Mouse (Mus musculus) left cerebral cortex, postnatal 10 days (tissue): ENCODE data around the gene Gse1. TPM values are rescaled to one million over a fixed set of nuclear protein-coding genes. Genes with fewer than 3 reads are reported as not detected.

ENCODE experiments used
- DNase-seq, 2 experiments: peaks; one replicate each; pipeline ENCODE4 v3.0.0; 2021 to 2022; ENCODE audit warnings: low spot score in 2 of 2, mixed read lengths in 1 of 2; ENCODE audit errors: extremely low spot score in 1 of 2
- intact Hi-C: fragments of 180-260 bp; cut with DNase I; formaldehyde crosslinking; loops from one replicate; pipeline ENCODE4 v1.15.1; 2025
- total RNA-seq, 2 experiments: library from RNA; stranded (reverse); gene quantifications; 2 replicates each; pipeline ENCODE4 v1.2.3; 2021

Gene Gse1
- total RNA-seq, 2 experiments from 2014 or later, result 41.7 to 45.3 TPM

DNA sequence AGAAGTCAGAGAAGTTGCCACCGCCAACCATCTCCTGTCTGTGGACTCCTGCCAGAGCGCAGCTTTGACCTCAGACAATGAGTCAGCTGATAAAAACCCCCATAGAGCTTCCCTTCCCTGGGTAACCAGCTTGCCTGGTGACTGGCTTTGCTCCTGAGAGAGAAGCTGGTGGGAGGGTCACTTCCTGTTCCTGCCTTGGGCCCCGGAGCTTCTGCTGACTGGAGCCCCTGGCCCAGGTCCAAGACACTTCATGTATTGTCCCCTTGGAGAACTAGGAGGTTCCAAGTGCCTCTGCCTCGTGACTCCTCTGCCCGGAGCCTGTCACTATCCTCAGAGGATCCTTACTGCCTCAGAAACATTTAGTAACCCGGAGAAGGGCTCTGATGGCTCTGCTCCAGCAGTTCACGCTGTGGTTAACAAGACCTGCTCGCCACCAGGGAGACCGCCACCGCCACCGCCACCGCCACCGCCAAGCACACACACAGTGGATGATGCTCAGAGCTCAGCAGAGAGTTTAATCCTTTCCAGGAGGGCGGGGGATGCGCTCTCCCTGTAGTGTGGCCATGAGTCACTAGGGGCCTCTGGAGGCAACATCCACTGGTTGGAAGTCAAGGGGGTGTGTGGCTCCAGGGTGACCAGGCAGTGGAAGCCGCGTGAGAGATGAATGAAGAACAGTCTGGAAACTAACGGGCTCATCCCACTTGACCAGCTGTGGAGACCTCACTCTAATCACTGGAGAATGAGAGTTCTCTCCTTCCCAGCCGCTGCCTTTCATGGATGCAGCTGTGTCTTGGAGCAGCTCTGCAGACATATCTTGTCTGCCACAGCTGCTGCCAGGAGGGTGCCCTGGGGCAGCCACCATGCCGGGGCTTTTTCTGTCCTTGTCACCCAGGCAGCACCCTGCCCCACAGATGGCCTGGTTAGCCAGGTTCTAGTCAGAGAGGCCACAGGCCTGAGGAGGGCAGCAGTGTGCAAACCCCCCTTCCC, 335.9 kb downstream of the Gse1 start:
- intact Hi-C loops, result no loop called here
- DNase-seq, result peak; percentile 75 to 94

DNA sequence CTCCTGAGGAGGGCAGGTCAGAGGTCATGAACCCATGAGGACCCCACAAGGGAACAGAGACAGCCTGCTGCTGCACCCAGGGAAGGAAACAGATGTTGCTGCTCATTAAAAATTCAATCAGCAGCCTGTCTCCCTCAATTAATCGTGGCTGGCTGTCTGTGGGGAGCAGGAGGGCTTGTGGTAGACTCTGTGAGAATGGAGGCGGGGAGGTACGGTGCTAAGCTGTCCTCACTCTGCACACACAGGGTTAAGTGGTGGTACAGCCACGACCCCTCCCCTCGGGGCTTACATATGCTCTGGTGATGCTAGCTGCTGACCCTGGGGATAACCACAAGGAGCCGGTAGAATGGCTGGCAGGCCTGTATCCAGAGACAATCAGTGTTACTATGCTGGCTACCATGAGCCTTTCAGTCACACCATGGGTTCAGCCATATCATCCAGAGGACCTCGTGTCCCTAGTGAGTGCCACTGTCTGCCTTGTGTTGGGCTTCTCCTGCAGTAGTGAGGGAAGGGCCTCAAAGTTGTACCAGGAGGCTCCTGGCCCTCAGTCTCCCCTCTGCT, 337.0 kb downstream of the Gse1 start:
- intact Hi-C loops, result no loop called here
- DNase-seq, result no peak

DNA sequence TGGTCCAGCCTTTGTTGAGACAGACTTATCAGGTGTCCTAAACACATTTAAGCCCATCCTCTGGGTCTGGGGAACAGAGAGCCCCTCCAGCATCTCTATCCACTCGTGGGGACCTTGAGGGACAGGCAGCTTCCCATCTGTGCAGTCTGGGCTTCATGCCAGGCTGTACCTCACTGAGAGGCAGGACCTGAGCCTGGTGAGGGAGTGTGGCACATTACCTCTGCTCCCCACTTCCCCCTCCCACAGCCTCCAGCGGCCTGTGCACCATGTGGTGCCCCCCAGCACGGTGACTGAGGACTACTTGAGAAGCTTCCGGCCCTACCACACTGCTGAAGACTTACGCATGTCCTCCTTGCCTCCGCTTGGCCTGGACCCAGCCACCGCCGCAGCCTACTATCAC, 338.4 kb downstream of the Gse1 start:
- DNase-seq, result no peak
- intact Hi-C loops, result no loop called here

DNA sequence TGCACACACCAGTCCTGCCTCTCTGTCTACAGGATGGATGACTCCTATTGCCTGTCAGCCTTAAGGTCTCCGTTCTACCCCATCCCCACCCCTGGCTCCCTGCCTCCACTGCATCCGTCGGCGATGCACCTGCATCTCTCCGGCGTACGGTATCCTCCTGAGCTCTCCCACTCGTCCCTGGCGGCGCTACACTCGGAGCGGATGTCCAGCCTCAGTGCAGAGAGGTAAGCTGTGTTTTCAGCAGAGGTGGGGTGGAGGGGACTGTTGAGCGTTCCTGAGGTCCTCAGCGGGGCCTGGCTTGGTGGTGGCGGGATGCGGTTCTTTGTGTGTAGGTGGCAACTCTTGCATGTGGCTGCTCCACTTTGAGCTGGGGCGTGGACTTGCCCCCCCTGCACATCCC, 339.5 kb downstream of the Gse1 start:
- intact Hi-C loops, result no loop called here
- DNase-seq, result no peak

DNA sequence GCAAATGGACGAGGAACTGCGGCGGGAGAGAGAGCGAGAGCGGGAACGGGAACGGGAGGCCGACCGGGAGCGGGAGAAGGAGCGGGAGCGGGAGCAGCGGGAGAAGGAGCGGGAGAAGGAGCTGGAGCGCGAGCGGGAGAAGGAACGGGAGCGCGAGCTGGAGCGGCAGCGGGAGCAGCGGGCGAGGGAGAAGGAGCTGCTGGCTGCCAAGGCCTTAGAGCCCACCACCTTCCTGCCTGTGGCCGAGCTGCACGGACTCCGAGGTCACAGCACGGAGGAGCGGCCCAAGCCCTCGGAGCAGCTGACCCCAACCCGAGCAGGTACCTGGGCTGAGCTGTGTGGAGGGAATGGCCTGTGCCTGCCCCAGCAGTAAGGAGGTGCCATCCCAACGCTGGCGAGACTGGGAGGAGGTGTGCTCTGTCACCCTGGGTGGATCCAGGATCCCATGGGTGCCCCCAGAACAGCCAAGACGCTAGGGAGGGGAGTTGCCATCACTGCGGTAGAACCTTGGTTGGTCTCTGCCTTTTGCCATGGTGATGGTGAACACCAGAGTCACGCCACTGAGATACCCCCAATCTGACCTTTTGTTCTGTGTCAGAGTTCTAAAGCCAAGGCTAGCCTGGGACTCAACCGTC, 340.0 kb downstream of the Gse1 start:
- intact Hi-C loops, result no loop called here
- no peak for DNase-seq

DNA sequence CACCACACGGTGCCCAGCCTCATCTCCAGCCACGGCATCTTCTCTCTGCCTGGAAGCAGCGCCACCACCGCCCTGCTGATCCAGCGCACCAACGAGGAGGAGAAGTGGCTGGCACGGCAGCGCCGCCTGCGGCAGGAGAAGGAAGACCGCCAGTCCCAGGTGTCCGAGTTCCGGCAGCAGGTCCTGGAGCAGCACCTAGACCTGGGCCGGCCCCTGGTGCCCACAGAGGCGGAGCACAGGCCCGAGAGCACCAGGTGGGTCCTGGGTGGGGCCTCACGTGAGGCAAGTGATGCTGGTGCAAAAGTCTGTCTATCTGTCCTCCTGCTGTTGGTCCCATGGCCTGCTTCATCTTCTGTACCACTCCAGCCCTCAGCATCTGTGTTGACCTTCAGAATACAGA, 340.9 kb downstream of the Gse1 start:
- intact Hi-C loops, result no loop called here

DNA sequence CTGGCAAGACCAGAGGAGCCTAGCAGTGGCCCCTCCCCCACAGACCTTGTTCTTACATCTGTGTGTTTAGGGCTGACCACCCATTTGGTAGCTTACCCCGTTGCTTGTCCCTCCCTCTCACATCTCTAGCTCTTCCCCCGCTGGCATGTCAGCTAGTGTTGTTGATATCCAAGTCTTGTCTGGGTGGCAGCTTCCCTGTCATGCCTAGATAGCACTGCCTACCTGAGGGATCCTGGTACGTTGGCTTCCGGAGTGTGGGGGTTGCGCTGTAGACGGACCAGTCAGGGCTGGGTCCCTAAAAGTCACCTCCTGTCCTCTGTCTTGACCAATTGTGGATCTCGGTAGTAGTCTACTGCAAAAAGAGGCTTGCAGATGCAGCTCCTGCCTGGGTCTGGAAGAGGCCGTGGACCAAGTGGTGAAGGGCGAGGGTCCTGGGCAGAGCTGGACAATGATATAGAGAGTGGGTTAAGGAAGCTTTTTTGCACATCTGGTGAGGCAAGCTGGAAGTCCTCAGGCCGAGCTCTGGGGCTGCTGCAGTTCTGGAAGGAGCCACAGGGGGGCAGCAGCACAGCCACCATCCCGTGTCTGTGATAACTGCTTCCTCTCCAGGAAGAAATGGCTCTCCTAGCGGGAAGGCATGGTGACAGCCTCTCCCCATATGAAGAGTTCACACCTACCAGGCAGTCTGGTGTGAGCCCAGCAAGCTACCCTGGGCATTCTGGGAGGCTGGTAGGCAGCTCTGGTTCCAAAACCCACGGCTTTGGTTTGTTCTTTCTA, 341.9 kb downstream of the Gse1 start:
- intact Hi-C loops, result no loop called here

More for the DNA sequence above, 340.9 kb downstream of the Gse1 start:
- DNase-seq, result no peak

DNA sequence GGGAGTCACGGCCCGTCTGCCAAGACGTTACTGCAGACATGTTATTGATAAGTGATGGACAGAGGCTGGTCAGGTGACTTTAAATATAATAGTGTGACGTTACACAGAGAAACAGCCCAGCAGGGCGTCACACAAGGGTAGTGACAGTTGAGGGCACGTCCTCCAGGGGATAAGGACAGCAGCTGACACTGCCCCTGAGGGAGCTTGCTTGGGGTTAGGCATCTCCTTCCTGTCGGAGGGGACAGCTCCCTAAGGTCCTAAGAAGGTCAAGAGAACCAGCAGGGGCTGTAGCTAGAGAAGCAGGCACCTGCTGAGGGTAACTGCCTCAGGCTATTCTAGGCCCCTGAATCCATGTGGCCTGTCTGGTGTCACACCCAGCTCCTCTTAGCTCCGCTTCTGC, 343.3 kb downstream of the Gse1 start:
- DNase-seq, result no peak
- intact Hi-C loops, result no loop called here

More for the DNA sequence above, 341.9 kb downstream of the Gse1 start:
- DNase-seq, result peak; percentile 75 to 78

DNA sequence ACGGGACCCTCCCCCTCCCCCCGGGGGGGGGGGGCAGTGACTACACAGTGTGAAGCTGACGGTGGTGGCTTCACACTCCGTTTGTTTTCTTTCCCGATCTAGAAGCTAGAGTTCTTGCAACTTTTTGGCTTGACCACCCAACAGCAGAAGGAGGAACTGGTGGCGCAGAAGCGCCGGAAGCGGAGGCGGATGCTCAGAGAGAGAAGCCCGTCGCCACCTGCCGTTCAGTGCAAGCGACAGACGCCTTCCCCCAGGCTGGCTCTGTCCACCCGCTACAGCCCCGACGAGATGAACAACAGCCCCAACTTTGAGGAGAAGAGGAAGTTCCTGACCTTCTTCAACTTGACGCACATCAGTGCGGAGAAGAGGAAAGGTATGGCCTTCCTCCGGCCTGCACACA, 344.3 kb downstream of the Gse1 start:
- DNase-seq, result peak in 1 of 2 experiments; percentile 73
- intact Hi-C loops, result no loop called here

DNA sequence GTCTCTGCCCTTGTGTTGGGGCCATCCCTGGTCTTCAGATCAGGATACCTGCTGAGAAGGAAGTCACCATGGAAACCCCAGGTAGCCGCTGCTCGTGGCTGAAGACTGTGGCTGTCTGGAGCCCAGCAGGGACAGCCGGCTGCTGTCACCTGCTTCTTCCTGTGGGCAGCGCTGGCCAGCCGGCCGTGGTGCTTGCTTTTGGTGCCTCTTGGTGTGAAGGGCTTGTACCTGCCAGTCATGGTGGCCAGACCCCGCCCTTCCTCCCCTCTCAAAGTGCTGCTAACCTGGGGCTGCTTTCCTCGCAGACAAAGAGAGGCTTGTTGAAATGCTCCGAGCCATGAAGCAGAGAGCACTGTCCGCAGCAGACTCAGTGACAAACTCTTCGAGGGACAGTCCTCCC, 345.6 kb downstream of the Gse1 start:
- intact Hi-C loops, result no loop called here
- peak in 1 of 2 experiments; percentile 25 for DNase-seq

DNA sequence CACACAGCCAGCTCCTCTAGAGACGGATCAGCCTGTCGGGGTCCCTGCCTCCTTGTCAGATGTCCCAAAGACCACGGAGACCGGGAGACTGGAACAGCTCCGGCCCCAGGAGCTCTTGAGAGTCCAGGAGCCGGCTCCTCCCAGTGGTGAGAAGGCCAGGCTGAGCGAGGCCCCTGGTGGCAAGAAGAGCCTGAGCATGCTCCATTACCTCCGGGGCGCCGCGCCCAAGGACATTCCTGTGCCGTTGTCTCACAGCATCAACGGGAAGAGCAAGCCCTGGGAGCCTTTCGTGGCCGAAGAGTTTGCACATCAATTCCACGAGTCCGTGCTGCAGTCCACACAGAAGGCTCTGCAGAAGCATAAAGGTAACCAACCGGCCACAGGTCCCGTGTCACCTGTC, 346.7 kb downstream of the Gse1 start:
- intact Hi-C loops, result no loop called here
- peak in 1 of 2 experiments; percentile 51 for DNase-seq

DNA sequence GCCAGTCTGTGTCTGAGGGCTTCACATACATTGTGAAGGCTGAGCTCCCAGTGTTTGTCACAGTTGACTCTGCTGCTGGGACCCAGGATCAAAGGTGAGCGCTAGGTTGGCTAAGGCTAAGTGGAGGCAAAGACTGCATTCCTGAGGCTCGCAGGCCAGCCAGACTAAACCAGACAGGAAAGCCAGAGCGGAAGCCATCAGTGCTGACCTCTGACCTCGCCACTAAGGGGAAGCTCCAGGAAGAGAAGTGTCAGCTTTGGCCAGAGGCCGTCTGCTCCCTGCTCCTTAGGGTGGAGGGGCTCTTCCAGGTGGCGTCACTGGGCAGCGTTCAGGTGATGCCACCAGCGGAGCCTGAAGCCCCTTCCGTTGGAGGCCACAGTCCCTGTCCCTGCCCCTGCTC, 347.5 kb downstream of the Gse1 start:
- peak in 1 of 2 experiments; percentile 52 for DNase-seq
- intact Hi-C loops, result no loop called here

DNA sequence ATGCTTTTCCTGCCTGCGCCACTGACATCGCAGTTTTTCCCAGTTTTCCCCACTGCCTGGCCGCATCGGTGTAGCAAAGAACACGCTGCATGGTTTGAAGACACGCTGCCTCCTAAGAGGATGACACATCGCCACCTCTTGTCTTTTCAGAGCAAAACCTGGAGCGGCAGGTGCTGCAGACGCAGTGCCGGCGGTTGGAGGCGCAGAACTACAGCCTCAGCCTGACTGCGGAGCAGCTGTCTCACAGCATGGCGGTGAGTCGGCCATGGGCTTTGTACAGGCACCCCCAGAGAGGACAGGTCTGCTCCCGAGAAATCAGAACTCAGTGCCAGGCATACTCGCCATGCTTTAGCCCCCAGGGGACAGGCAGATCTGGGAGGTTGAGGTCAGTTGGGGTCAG, 349.6 kb downstream of the Gse1 start:
- intact Hi-C loops, result no loop called here
- DNase-seq, result no peak

DNA sequence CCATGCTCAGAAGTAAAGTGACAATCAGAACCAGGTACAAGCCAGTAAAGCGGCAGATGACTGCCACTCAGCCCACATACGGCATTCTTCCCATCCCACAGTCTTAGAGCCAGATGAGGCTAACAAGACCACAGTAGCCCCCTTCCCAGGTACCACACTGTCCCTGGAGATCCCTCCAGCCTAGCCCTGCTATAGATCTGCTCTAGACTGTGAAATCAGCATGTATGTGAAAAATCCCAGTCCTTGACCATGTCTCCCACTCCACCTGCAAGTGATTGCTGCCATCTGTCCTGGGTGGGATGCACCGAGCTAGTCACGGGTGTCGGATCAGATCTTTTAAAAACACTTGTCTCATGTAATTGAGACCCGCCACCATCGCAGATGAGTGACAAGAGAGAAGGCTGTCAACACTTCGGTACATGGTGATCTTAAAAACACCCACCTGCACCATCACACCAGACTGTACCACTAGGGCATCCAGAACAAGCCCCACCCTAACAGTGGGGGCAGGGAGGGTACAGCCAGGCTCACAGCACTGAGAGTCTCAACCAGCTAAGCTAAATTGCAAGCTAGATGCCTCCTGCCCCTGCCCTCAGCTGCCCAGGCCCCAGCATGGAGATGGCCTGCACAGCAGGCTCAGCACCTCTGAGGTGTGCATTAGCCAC, 352.2 kb downstream of the Gse1 start:
- intact Hi-C loops, result no loop called here
- no peak for DNase-seq

DNA sequence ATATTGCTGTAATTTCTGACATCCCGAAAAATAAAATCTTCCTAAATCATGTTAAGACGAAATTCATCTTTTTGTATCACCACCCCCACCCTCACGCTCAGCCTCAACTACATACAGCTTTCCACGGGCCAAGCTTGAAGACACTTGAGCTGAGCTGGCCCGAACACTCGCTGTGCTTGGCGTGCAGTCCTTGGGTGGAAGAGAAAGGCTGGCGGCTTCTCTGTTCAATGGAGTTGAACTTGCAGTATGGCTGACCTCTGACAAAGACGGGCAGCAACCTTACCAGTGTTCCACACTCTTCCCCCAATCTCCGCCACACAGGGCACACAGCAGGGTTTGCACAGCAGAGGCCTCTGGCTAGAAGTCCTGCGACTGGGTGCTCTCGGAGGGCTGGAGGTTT, 353.1 kb downstream of the Gse1 start:
- DNase-seq, result no peak
- intact Hi-C loops, result no loop called here

DNA sequence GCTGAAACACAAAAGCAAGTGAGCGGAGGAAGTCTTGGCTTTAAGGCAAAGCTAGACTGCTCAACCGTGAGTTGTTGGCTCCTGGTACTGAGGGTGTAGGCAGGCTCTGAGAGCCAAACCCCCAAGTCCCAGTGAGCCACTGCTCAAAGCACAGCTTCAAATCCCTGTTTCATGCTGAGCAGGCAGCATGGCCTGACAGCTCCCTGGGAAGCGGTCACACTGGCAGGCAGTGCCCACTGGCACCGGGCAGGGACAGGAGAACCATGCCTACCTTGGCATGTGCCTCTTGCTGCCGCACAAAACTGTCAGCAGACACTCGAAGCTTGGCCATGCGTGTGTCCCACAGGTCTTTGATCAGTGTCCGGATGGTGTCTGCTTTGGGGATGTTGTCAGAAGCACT, 353.6 kb downstream of the Gse1 start:
- intact Hi-C loops, result no loop called here

DNA sequence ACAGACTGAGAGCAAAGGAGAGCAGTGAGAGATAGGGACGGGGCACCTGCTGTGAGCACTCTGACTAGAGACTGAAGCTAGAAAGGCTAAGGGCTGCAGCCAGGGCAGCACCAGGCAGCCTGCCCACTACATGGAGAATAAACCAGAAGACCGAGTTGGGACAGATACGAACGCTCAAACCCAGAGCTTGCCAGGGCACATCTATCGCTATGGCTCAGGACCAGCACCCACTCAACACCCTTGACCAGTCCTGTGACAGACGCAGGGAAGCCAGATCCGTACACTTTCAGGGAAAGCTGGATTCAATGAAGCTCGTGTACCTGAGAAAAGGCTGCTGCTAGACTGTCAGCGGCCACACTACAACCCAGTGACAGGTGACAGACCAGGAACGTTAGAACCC, 357.3 kb downstream of the Gse1 start:
- no peak for DNase-seq
- intact Hi-C loops, result no loop called here

More for the DNA sequence above, 353.6 kb downstream of the Gse1 start:
- no peak for DNase-seq

DNA sequence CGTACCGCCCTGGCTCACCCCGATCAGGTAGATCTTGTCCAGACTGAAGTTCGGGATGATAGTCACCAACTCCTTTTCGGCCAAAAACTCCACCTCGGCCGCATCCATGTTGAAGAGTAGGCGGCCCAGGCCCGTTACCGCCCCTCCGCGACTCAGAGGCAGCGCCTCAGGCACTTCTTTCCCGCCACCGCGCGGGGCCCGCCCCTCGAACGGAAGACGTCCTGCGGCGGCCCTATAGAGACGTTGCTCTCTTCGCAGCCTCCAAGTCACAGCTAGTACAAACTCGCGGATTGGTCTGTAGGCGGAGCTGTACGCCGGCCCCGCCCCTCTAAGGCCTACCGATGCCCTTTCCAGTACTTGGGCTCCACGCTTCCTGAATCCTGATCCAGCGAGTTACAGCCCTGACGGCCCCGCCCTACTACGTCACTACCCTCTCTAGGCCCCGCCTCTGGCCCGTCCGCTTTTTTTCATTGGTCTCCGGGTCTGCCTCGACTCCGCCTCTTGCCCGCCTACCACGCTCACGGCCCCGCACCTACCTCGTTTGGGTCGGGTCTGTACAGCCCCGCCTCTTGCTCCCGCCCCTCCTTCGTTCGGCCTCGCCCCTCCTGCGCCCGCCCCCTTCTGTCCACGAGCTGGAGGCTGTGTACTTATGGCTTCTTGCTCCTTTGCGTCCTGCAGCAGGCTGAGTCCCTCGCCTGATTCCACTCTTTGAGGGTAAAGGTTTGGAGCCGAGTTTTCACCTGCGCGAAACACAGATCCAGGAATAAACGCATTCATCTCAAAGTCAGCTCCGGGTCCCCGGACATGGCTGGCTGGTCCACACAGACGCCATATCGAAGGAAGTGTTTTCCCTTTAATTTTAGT, 360.9 kb downstream of the Gse1 start, which contains the start of gene Gins2:
Gins2 (minus strand) TSS at position 397 of the 864 bp plus-strand sequence.
- peak; percentile 99 for DNase-seq
- intact Hi-C loops, result no loop called here
